Mouse (Mus musculus): ENCODE results near the gene Sf3a2. TPM values are rescaled to one million over a fixed set of nuclear protein-coding genes. Genes with fewer than 3 reads are reported as not detected.
"Not testable (repeated sequence)": the region's sequence is repeated elsewhere in the genome, so short reads cannot be mapped to it uniquely, and the experiment has no call there.

Sf3a2 gene
- polyA plus RNA-seq, 1 experiment from 2014 or later: 108 TPM

- no peak for DNase-seq (ENCODE audit: low spot score)
- Histone ChIP-seq H3K27ac (replicated peaks) (no peak overlapping the region), H3K36me3 (peaks cover 13% of the 10 kb centered on the region), H3K4me3 (0 out of 2 replicates have a peak overlapping the region, but pooled peaks have one; percentile 9), H3K4me1 (peaks cover 22% of the 10 kb centered on the region), H3K9me3 (replicated peaks) (no peaks in the 10 kb centered on the region), H3K27me3 (ENCODE audit: low read depth, poor library complexity, severe bottlenecking) (no peaks in the 10 kb centered on the region)
- 72% methylated on average over 8 of the region's 8 CpGs for WGBS
These were observed 26.0 kb downstream of the Sf3a2 start for GRCm38 (mm10) chr10:80823847-80824643.

- Histone ChIP-seq H3K4me1 (peaks cover 29% of the 10 kb centered on the region), H3K36me3 (peaks cover 21% of the 10 kb centered on the region), H3K27me3 (ENCODE audit: low read depth, poor library complexity, severe bottlenecking) (no peaks in the 10 kb centered on the region), H3K4me3 (no peak overlapping the region), H3K27ac (replicated peaks) (no peak overlapping the region), H3K9me3 (replicated peaks) (no peaks in the 10 kb centered on the region)
- WGBS: 85% methylated on average over 2 of the region's 2 CpGs
- no peak for DNase-seq (ENCODE audit: low spot score)
These were observed 26.8 kb downstream of the Sf3a2 start for GRCm38 (mm10) chr10:80824827-80825226.

GRCm38 (mm10) chr10:80826151-80827062, 28.4 kb downstream of the Sf3a2 start, which contains the start of gene Oaz1:
Gene Oaz1 (plus strand): TSS chr10:80826656.
- under 1% methylated on average over 80 of the region's 82 CpGs for WGBS
- DNase-seq (ENCODE audit: low spot score): peak; percentile 98
- H3K27me3 ChIP-seq (ENCODE audit: low read depth, poor library complexity, severe bottlenecking): no peaks in the 10 kb centered on the region
- H3K36me3 ChIP-seq: peaks cover 31% of the 10 kb centered on the region
- peak within 1 kb of the TSS; percentile 93 for H3K4me3 ChIP-seq
- H3K4me1 ChIP-seq: peaks cover 45% of the 10 kb centered on the region
- H3K9me3 ChIP-seq (replicated peaks): no peaks in the 10 kb centered on the region
- peak within 1 kb of the TSS; percentile 96 for H3K27ac ChIP-seq (replicated peaks)

DNA sequence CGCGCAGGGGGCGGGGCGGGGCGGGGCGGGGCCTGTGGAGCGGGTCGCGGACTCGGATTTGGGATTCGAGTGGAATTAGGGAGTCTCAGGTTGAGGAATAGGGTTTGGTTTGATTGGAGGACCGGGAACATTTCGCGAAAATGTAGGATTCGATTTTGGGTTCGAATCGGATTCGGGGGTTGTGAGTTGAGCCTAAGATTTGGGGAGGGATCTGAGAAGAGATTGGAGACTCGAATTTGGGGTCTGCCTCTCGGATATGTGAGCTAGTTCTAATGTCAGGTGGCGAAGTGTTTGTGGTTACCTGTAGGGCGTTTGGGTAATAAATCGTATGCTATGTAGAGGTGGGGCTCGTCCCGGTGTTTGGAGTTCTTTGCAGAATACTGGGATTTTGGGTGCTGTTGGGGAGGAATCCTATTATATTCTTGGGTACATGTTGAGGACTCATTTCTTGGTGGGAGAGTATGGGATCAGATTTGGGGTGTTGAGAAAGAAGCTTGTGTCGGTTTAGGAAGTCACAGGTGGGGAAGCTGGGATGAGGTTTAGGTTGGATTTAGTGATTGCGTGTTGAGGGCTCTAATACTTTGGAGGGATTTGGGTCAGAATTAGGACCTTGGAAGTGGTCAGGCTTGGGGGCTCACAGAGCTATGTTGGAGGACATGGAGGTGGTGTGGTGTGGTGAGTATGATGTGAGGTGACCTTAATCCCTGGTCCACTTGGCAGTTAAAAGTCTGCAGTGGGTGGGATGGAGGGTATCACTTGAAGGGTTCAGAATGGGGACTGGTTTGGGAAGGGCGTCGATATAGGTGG, 29.3 kb downstream of the Sf3a2 start:
- Histone ChIP-seq H3K27ac (replicated peaks) (peak overlapping the region; percentile 96), H3K36me3 (peaks cover 31% of the 10 kb centered on the region), H3K4me3 (peak overlapping the region; percentile 93), H3K27me3 (ENCODE audit: low read depth, poor library complexity, severe bottlenecking) (no peaks in the 10 kb centered on the region), H3K9me3 (replicated peaks) (no peaks in the 10 kb centered on the region), H3K4me1 (peaks cover 53% of the 10 kb centered on the region)
- DNase-seq (ENCODE audit: low spot score): no peak
- WGBS: 8% methylated on average over 29 of the region's 29 CpGs

DNA sequence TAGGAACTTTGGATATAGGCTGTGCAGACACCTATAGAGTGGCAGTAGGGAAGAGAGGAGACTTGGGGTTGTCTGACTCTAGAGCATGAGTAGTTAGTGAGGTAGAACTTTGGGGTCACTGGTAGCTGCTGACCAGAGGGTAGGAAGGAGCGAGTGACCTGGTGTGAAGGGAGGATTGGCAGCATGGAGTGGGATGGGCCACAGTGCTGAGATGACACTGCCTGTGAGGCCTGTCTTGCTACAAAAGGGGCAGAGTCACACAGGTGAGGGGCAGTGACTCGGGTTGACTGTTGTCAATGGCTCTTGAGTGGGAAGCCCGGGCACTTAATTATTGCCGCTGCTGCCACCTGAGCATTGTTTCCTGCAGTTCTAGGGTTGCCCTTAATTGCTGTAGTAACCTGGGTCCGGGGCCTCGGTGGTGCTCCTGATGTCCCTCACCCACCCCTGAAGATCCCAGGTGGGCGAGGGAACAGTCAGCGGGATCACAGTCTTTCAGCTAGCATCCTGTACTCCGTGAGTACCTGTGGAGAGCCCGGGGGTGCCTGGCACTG, 29.9 kb downstream of the Sf3a2 start:
- Histone ChIP-seq H3K27ac (replicated peaks) (no peak overlapping the region), H3K9me3 (replicated peaks) (no peaks in the 10 kb centered on the region), H3K4me1 (peaks cover 60% of the 10 kb centered on the region), H3K27me3 (ENCODE audit: low read depth, poor library complexity, severe bottlenecking) (peaks cover 2% of the 10 kb centered on the region; the same call in 1 of the 2 replicates), H3K4me3 (peak overlapping the region; percentile 93), H3K36me3 (peaks cover 31% of the 10 kb centered on the region)
- 90% methylated on average over 10 of the region's 10 CpGs for WGBS
- no peak for DNase-seq (ENCODE audit: low spot score)

DNA sequence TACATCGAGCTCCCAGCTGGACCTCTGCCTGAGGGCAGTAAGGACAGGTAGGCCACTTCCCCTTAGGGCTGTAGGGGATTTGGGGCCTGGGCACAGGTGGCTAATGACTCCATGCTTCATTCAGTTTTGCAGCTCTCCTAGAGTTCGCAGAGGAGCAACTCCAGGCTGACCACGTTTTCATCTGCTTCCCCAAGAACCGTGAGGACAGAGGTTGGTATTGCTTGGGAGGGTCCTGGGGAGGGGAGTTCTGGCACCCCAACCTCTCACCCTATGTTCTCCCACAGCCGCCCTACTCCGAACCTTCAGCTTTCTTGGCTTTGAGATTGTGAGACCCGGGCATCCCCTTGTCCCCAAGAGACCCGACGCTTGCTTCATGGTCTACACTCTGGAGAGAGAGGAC, 30.6 kb downstream of the Sf3a2 start:
- Histone ChIP-seq H3K4me1 (peaks cover 66% of the 10 kb centered on the region), H3K36me3 (peaks cover 31% of the 10 kb centered on the region), H3K4me3 (peak overlapping the region; percentile 93)
- DNase-seq (ENCODE audit: low spot score); H3K9me3 ChIP-seq (replicated peaks); H3K27me3 ChIP-seq (ENCODE audit: low read depth, poor library complexity, severe bottlenecking); H3K27ac ChIP-seq (replicated peaks): not testable (repeated sequence)
- WGBS: 87% methylated on average over 9 of the region's 9 CpGs

DNA sequence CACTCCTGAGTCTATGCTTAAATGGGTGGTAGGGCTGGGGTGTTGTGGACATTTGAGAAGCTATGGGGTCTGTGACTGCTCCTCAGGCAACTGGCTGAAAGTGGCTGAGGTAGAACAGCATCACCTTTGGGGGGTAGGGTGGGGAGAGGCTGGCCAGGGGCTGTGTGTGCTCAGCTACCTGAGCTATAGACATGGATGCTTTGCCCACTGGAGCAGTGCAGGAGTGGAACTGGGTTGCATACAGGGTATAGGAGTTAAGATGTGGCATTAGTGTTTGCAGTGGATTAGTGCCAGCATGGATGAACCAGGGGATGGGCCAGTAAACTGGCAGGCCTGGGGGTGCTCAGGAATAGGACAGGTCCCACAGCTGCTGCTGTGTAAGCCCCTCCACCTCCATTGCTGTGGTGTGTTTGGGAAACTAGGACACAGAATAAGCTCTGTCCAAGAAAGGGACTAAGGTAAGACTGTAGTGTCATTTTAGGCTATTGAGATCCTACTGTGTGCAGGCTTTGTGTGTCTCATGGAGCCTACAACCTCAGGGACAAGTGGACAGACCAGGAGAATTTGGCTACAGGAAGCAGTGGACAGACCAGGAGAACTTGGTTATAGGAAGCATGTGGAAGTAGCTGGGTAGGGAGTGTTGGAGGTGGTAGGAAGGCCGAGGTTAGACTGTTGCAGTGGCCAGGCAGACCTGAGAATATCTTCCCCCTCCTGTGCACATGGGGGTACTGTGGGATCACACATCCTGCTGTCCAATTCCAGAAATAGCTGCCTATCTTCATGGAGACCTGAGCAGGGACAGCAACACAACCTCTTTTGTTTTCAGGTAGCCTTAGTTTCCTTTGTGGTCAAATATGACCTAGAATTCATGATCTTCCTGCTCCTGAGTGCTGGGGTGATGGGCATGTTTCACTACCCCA, 31.6 kb downstream of the Sf3a2 start:
- H3K4me3 ChIP-seq: peak overlapping the region; percentile 12; the same call in 1 of the 2 replicates
- H3K27me3 ChIP-seq (ENCODE audit: low read depth, poor library complexity, severe bottlenecking): peaks cover 19% of the 10 kb centered on the region
- peaks cover 4% of the 10 kb centered on the region for H3K9me3 ChIP-seq (replicated peaks)
- H3K27ac ChIP-seq (replicated peaks): no peak overlapping the region
- peaks cover 70% of the 10 kb centered on the region for H3K4me1 ChIP-seq
- peaks cover 34% of the 10 kb centered on the region for H3K36me3 ChIP-seq
- WGBS: 44% methylated on average over 1 of the region's 1 CpGs
- DNase-seq (ENCODE audit: low spot score): no peak

DNA sequence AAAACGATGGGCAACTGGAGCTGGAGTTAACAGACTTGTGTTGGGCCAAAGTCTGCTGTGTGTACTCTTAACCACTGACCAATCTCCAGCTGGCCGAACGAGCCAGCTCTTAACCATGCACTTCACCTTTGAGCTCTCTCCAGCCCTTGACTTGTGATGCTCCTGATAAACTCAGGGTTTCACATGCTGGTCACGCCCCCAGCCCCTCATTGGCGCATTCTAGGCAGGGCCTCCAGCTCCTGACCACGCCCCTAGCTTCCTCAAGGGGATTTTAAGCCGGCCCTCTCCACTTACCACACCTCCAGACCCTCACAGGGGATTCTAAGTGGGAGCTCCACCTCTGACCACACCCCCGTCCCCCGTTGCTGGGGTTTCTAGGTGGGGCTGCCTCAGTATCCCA, 33.1 kb downstream of the Sf3a2 start:
- H3K36me3 ChIP-seq: peaks cover 34% of the 10 kb centered on the region
- peaks cover 34% of the 10 kb centered on the region for H3K27me3 ChIP-seq (ENCODE audit: low read depth, poor library complexity, severe bottlenecking)
- peak overlapping the region; percentile 10 for H3K27ac ChIP-seq (replicated peaks)
- peak; percentile 81 for DNase-seq (ENCODE audit: low spot score)
- H3K9me3 ChIP-seq (replicated peaks): peaks cover 12% of the 10 kb centered on the region
- H3K4me1 ChIP-seq: peaks cover 76% of the 10 kb centered on the region
- WGBS: 3% methylated on average over 9 of the region's 9 CpGs
- peak overlapping the region; percentile 22 for H3K4me3 ChIP-seq

DNA sequence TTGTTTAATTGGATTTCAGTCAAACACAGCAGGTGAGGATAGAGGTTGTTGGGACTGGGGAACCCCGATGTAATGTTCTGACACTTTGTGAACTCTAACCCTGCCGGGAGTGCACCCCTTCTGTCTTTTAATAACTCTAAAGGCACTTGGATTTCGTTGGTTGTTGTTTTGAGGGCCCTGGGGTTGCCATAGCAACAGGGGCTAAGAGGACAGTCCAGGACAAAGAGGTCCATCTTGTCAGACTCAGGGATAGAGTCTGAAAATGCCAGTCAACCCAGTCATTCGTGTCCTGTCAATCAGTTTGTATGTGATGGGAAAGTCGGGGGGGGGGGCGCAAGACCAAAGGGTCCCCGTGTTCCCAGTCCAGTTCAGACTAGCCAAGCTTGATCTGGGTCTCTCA, 34.8 kb downstream of the Sf3a2 start:
- Histone ChIP-seq H3K4me3 (no peak overlapping the region), H3K36me3 (peaks cover 31% of the 10 kb centered on the region), H3K9me3 (replicated peaks) (peaks cover 12% of the 10 kb centered on the region), H3K4me1 (peaks cover 80% of the 10 kb centered on the region), H3K27me3 (ENCODE audit: low read depth, poor library complexity, severe bottlenecking) (peaks cover 50% of the 10 kb centered on the region), H3K27ac (replicated peaks) (0 out of 2 replicates have a peak overlapping the region, but pooled peaks have one; percentile 49)
- WGBS: 47% methylated on average over 7 of the region's 7 CpGs
- no peak for DNase-seq (ENCODE audit: low spot score)

DNA sequence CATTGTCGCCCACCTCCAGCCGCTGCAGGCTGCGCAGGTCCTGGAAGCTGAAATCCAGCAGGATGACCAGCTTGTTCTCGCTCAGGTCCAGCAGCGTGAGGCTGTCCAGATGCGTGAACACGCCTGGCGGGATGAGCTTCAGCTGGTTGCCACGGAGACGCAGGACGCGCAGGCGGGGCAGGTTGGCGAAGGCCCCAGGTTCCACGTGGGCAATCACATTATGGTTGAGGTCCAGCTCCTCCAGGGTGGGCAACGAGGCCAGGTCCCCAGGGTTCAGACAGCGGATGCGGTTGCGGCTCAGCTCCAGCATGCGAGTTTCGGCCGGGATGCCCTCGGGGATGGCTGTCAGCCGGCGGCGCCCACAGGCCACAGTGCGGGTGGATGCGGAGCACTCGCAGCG, 37.6 kb downstream of the Sf3a2 start:
- WGBS: 57% methylated on average over 30 of the region's 30 CpGs
- peaks cover 12% of the 10 kb centered on the region for H3K9me3 ChIP-seq (replicated peaks)
- H3K36me3 ChIP-seq: peaks cover 5% of the 10 kb centered on the region
- H3K27me3 ChIP-seq (ENCODE audit: low read depth, poor library complexity, severe bottlenecking): peaks cover 66% of the 10 kb centered on the region
- peak overlapping the region; percentile 28 for H3K27ac ChIP-seq (replicated peaks)
- DNase-seq (ENCODE audit: low spot score): no peak
- H3K4me3 ChIP-seq: peak overlapping the region; percentile 28
- peaks cover 75% of the 10 kb centered on the region for H3K4me1 ChIP-seq

DNA sequence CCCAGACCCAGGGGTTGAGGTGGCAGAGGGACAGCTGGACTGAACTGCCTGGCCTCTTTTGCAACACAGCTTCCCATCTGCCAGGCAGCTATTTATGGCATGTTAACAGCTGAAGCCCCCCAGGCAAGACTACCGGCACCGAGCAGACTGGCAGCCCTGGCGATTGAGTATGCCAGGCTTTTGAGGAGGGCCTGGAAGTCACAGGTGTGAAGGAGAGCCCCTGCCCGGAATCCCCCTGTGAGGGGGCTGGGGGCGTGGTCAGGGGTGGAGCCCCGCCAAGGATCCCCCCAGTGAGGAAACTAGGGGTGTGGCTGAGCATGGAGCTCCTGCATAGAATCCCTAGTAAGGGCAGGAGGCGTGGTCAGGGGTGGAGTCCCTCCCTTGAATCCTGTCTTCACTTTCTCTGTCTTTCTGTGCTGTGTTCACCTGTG, 39.0 kb downstream of the Sf3a2 start:
- H3K4me3 ChIP-seq: no peak overlapping the region

More for the DNA sequence above, 39.0 kb downstream of the Sf3a2 start:
- WGBS: 56% methylated on average over 7 of the region's 7 CpGs
- DNase-seq (ENCODE audit: low spot score): no peak
- H3K36me3 ChIP-seq: peaks cover 3% of the 10 kb centered on the region; the same call in 1 of the 2 replicates
- peaks cover 12% of the 10 kb centered on the region for H3K9me3 ChIP-seq (replicated peaks)
- H3K27ac ChIP-seq (replicated peaks): no peak overlapping the region
- peaks cover 72% of the 10 kb centered on the region for H3K4me1 ChIP-seq
- H3K27me3 ChIP-seq (ENCODE audit: low read depth, poor library complexity, severe bottlenecking): peaks cover 79% of the 10 kb centered on the region

All from midbrain, embryonic 10.5 days (tissue).